ENCODE assay signal across 17 mouse cellular contexts in genomic region chr16:11472852-11473251, GRCm38 (mm10).
DNase-seq lines count a peak whose midpoint lies in the region; ATAC-seq and TF ChIP-seq lines count a peak whose summit lies in the region.
"Had no signal": no experiment of that assay in that cellular context is flagged by ENCODE, and none has a peak within 500 bp of the region (broad histone marks: within the 10 kb centered on the region; RNA-seq: fewer than 3 reads in every experiment).

No protein-coding gene starts in this region.

- DNase-seq in Patski (ENCODE audit: low read depth, low spot score), result peak; percentile 57
- peak; percentile 70 to 75 for DNase-seq in cerebellum, adult 18-20 months
- no peak for DNase-seq in left cerebral cortex, adult 2 months (ENCODE audit: extremely low spot score in 1 of 2, low spot score in 2 of 2)
- no peak for DNase-seq in heart, adult 11 months
- DNase-seq: gastrocnemius, postnatal 36 days; kidney, adult 8-10 months; midbrain, embryonic 14.5 days; right cerebral cortex, postnatal 4 days had no signal

- H3K9ac ChIP-seq in hindbrain, embryonic 16.5 days (ENCODE audit: low read depth, low read length), result no peak overlapping the region
- H3K9ac ChIP-seq: embryonic facial prominence, embryonic 12.5 days; heart, embryonic 12.5 days; limb, embryonic 12.5 days; liver, embryonic 14.5 days had no signal

- in situ Hi-C loops in Patski (cut with MboI; ENCODE audit: low pct_unique_long_range_greater_than_20kb), result loop anchor here (5.0 to 25.0 kb wide), 4 partner anchors 34 to 464 kb away; no protein-coding TSS in a partner anchor

- H3K36me3 ChIP-seq in megakaryocyte, embryonic 14.5 days (replicated peaks; ENCODE audit: low read length), result peaks cover 85% of the 10 kb centered on the region
- H3K36me3 ChIP-seq in hindbrain, embryonic 16.5 days (ENCODE audit: control insufficient read depth, insufficient read depth, low read length), result no peaks in the 10 kb centered on the region
- H3K36me3 ChIP-seq: embryonic facial prominence, embryonic 12.5 days; forebrain, embryonic 10.5 days; heart, embryonic 12.5 days had no signal

- H3K4me3 ChIP-seq in megakaryocyte, embryonic 14.5 days (replicated peaks), result peak overlapping the region; percentile 14
- H3K4me3 ChIP-seq in hindbrain, embryonic 16.5 days (ENCODE audit: low read length), result no peak overlapping the region
- no peak overlapping the region for H3K4me3 ChIP-seq in left cerebral cortex, adult 2 months
- H3K4me3 ChIP-seq: embryonic facial prominence, embryonic 12.5 days; forebrain, embryonic 10.5 days; heart, embryonic 12.5 days; limb, embryonic 12.5 days had no signal

- no peaks in the 10 kb centered on the region for H3K27me3 ChIP-seq in megakaryocyte, embryonic 14.5 days (replicated peaks)
- H3K27me3 ChIP-seq in Patski, result no peaks in the 10 kb centered on the region
- no peaks in the 10 kb centered on the region for H3K27me3 ChIP-seq in hindbrain, embryonic 16.5 days (replicated peaks; ENCODE audit: control insufficient read depth, insufficient read depth, low read length)
- H3K27me3 ChIP-seq: embryonic facial prominence, embryonic 12.5 days; heart, embryonic 12.5 days; limb, embryonic 12.5 days had no signal

- 42% methylated on average over 4 of the region's 4 CpGs for WGBS in hindbrain, embryonic 16.5 days

- CTCF ChIA-PET in Patski (lab: Charles Lee), result interaction anchor here (1.9 to 4.5 kb wide), 2 partner anchors 24 to 27 kb away, joined by 7 to 36 read pairs; no protein-coding TSS in a partner anchor

- no peak overlapping the region for H3K27ac ChIP-seq in hindbrain, embryonic 16.5 days (ENCODE audit: low read depth, low read length)
- H3K27ac ChIP-seq in left cerebral cortex, adult 2 months, result no peak overlapping the region
- H3K27ac ChIP-seq: embryonic facial prominence, embryonic 12.5 days; forebrain, embryonic 10.5 days; limb, embryonic 12.5 days; liver, embryonic 14.5 days had no signal

- H3K4me2 ChIP-seq in hindbrain, embryonic 16.5 days (ENCODE audit: low read length), result no peak overlapping the region
- H3K4me2 ChIP-seq: embryonic facial prominence, embryonic 12.5 days; heart, embryonic 12.5 days; limb, embryonic 12.5 days had no signal

- no peaks in the 10 kb centered on the region for H3K9me3 ChIP-seq in megakaryocyte, embryonic 14.5 days
- H3K9me3 ChIP-seq in hindbrain, embryonic 16.5 days (ENCODE audit: control insufficient read depth, low read length), result no peaks in the 10 kb centered on the region
- H3K9me3 ChIP-seq: embryonic facial prominence, embryonic 12.5 days; forebrain, embryonic 10.5 days; heart, embryonic 12.5 days; limb, embryonic 12.5 days had no signal

- intact Hi-C loops in left cerebral cortex, adult 2 months (cut with DNase I), result loop anchor here (5.0 kb wide), 1 partner anchor 94 kb away; no protein-coding TSS in a partner anchor

- no peak for ATAC-seq in megakaryocyte, adult 5-6 weeks (ENCODE audit: poor library complexity, severe bottlenecking)
- ATAC-seq in Patski, result peak; percentile 61
- peak; percentile 80 for ATAC-seq in hindbrain, embryonic 16.5 days
- ATAC-seq: activated CD4-positive, CD25-positive, alpha-beta regulatory T cell, adult 4 months had no signal

- POLR2A ChIA-PET in Patski (lab: Charles Lee), result interaction anchor here (0.8 to 4.0 kb wide), 3 partner anchors 28 to 116 kb away, joined by 3 to 29 read pairs (median 4); no protein-coding TSS in a partner anchor

- no peak for TF ChIP-seq CTCF in Patski (IDR thresholded peaks at IDR 0.05)
- TF ChIP-seq CTCF in left cerebral cortex, adult 2 months (IDR thresholded peaks at IDR 0.05), result no peak

- peaks cover 100% of the 10 kb centered on the region for H3K4me1 ChIP-seq in megakaryocyte, embryonic 14.5 days
- peaks cover 3% of the 10 kb centered on the region; the same call in 1 of the 2 replicates for H3K4me1 ChIP-seq in hindbrain, embryonic 16.5 days (ENCODE audit: control insufficient read depth, insufficient read depth, low read depth, low read length)
- H3K4me1 ChIP-seq: embryonic facial prominence, embryonic 12.5 days; forebrain, embryonic 10.5 days; limb, embryonic 12.5 days had no signal

Comparison
In these comparisons a context has a peak if more than half of its experiments do, and no peak if none do; other contexts are left out.
1. DNase-seq: peak in Patski (single experiment) and cerebellum, adult 18-20 months (2 of 2); none in left cerebral cortex, adult 2 months (0 of 2) and heart, adult 11 months (single experiment).